Mouse (Mus musculus) testis, adult 2 months (tissue): ENCODE data around the gene Arhgdig.

ENCODE experiments used
- CTCF ChIP-seq: fragments of 200-500 bp; IDR thresholded peaks from 2 replicates; pipeline ENCODE4 v1.5.1; 2012; ENCODE audit warnings: low read depth, mild to moderate bottlenecking, inconsistent platforms, low read length, moderate library complexity; ENCODE audit not compliant: control insufficient read depth, insufficient read depth, insufficient replicate concordance
- POLR2A ChIP-seq: fragments of 200-500 bp; IDR thresholded peaks from 2 replicates; pipeline ENCODE4 v1.6.1; 2012; ENCODE audit warnings: low read depth, mild to moderate bottlenecking, inconsistent platforms, low read length, moderate library complexity; ENCODE audit not compliant: control insufficient read depth

GRCm38 (mm10) chr17:26200831-26201705 lies 6.5 kb downstream of the Arhgdig start:
- TF ChIP-seq CTCF: no peak
- TF ChIP-seq POLR2A: no peak
